8 mouse cellular contexts compared by ENCODE assay signal in the genomic region with DNA sequence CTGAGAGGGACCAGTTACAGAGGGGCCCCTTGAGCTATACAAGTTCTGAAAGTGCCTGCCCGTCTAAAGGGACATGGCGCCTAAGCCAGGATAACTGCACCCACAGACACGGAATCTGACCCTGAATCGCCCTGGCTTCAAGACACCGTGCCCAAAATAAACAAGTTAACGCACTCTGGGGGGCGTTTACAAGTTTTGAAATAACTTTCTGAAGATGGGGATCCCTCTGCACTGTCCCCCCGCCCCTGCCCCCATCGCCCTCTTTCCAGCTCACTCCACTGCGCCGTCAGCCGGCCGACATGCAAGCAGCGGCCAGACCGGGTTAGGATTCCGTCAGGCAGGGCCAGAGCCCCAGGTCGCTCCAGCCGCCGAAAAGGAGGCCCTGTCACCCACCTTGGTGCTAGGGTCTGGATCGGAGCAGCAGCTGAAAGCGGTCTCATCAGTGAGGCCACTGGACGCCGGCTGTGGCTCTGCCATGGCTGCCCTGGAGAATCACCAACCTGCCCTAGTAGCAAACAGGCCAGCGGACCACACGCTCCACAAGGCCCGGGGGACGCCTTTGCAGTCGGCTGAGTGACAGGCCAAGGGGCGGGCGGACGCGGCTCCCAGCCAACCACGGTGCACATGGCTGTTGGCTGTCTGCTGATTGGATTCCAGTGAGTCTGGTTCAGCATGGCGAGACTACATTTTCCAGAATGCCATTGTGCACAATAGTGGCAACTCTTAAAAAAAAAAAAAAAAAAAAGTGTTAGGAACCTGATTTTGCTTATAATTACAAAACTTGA. TPM values are rescaled to one million over a fixed set of nuclear protein-coding genes. Genes with fewer than 3 reads are reported as not detected.
DNase-seq lines count a peak whose midpoint lies in the region; ATAC-seq lines count a peak whose summit lies in the region.

No protein-coding gene starts in this region.

- H3K4me2 ChIP-seq in hindbrain, embryonic 16.5 days (ENCODE audit: low read length): peak overlapping the region; percentile 77

- ATAC-seq in hindbrain, embryonic 16.5 days: peak; percentile 100

- peak overlapping the region; percentile 74 for H3K4me3 ChIP-seq in hindbrain, embryonic 16.5 days (ENCODE audit: low read length)
- H3K4me3 ChIP-seq in macrophage (ENCODE audit: inconsistent target): peak overlapping the region; percentile 76

- peak; percentile 98 for DNase-seq in T-cell, adult 2 months (ENCODE audit: low spot score)
- DNase-seq in cerebellum, postnatal 4 days (ENCODE audit: low spot score in 2 of 2): peak; percentile 100
- DNase-seq in gastrocnemius, adult 18-20 months (ENCODE audit: low spot score): peak; percentile 100
- peak; percentile 100 for DNase-seq in left cerebral cortex, adult 18-20 months (ENCODE audit: low spot score in 2 of 2)
- peak; percentile 100 for DNase-seq in right cerebral cortex, adult 18-20 months
- peak; percentile 100 for DNase-seq in urinary bladder, postnatal 10 days (ENCODE audit: low spot score)

- H3K9me3 ChIP-seq in hindbrain, embryonic 16.5 days (ENCODE audit: control insufficient read depth, low read length): no peaks in the 10 kb centered on the region

- WGBS in hindbrain, embryonic 16.5 days: under 1% methylated on average over 33 of the region's 34 CpGs
- under 1% methylated on average over 32 of the region's 34 CpGs for WGBS in macrophage (ENCODE audit: missing documents)

- H3K36me3 ChIP-seq in hindbrain, embryonic 16.5 days (ENCODE audit: control insufficient read depth, insufficient read depth, low read length): no peaks in the 10 kb centered on the region
- H3K36me3 ChIP-seq in macrophage (ENCODE audit: inconsistent target): no peaks in the 10 kb centered on the region

- no peaks in the 10 kb centered on the region for H3K27me3 ChIP-seq in hindbrain, embryonic 16.5 days (replicated peaks; ENCODE audit: control insufficient read depth, insufficient read depth, low read length)

- H3K27ac ChIP-seq in hindbrain, embryonic 16.5 days (ENCODE audit: low read depth, low read length): peak overlapping the region; percentile 87
- H3K27ac ChIP-seq in macrophage: peak overlapping the region; percentile 29

- peaks cover 7% of the 10 kb centered on the region; the same call in 1 of the 2 replicates for H3K79me2 ChIP-seq in macrophage (ENCODE audit: inconsistent target)

- peaks cover 14% of the 10 kb centered on the region for H3K4me1 ChIP-seq in hindbrain, embryonic 16.5 days (ENCODE audit: control insufficient read depth, insufficient read depth, low read depth, low read length)

- H3K9ac ChIP-seq in hindbrain, embryonic 16.5 days (ENCODE audit: low read depth, low read length): peak overlapping the region; percentile 87

RNA-seq across cellular contexts. Expression of gene Dnah8, which starts 11.9 kb away (rescaled TPM):
- under 1 TPM; 0.02 to 0.19 TPM for total RNA-seq in gastrocnemius, adult 18-20 months (2021)
- 1.7 and 2.4 TPM in 2 replicates for polyA plus RNA-seq in hindbrain, embryonic 16.5 days (2015; fragmentation: Nextera tagmentation; extraction: Ambion mirVana)
- 1 to 10 TPM in 1 of 2 experiments, under 1 TPM in 1; 0.46 to 1.6 TPM for total RNA-seq in left cerebral cortex, adult 18-20 months (2021)
- total RNA-seq in macrophage (2018; cell fraction: chromatin; rRNA removed): 1 to 10 TPM in 2 of 26 experiments, under 1 TPM in 9, not detected in 15; 0.04 to 1.7 (median 0.46) TPM
- total RNA-seq in macrophage (2018; cell fraction: cytosol; rRNA removed): under 1 TPM in 16 of 26 experiments, not detected in 10; under 0.01 to 0.31 (median 0.05) TPM
- total RNA-seq in macrophage (2018; cell fraction: nucleus; rRNA removed): 1 to 10 TPM in 2 of 26 experiments, under 1 TPM in 16, not detected in 8; 0.04 to 1.6 (median 0.50) TPM
- 0.10 TPM in 1 of 3 replicates, not detected in the others for polyA plus RNA-seq in macrophage (2018)

RNA-seq across cellular contexts. Expression of gene Glo1, which starts 14.4 kb away (rescaled TPM):
- 100 to 1,000 TPM; 161 to 164 TPM for total RNA-seq in gastrocnemius, adult 18-20 months (2021)
- polyA plus RNA-seq in hindbrain, embryonic 16.5 days (2015; fragmentation: Nextera tagmentation; extraction: Ambion mirVana): 170 and 172 TPM in 2 replicates
- total RNA-seq in left cerebral cortex, adult 18-20 months (2021): 100 to 1,000 TPM; 155 to 156 TPM
- 10 to 100 TPM in 11 of 26 experiments, 1 to 10 TPM in 15; 3.2 to 26.9 (median 9.0) TPM for total RNA-seq in macrophage (2018; cell fraction: chromatin; rRNA removed)
- total RNA-seq in macrophage (2018; cell fraction: cytosol; rRNA removed): 10 to 100 TPM; 29.7 to 58.4 (median 43.1) TPM
- 10 to 100 TPM in 21 of 26 experiments, 1 to 10 TPM in 5; 8.1 to 30.2 (median 12.6) TPM for total RNA-seq in macrophage (2018; cell fraction: nucleus; rRNA removed)
- polyA plus RNA-seq in macrophage (2018): 39.2 to 79.1 TPM (median 53.0 TPM) in 3 replicates

RNA-seq across cellular contexts. Expression of gene Btbd9, which starts 36.0 kb away (rescaled TPM):
- total RNA-seq in gastrocnemius, adult 18-20 months (2021): 10 to 100 TPM; 11.5 to 15.2 TPM
- polyA plus RNA-seq in hindbrain, embryonic 16.5 days (2015; fragmentation: Nextera tagmentation; extraction: Ambion mirVana): 135 TPM in 2 replicates
- 100 to 1,000 TPM; 100 to 101 TPM for total RNA-seq in left cerebral cortex, adult 18-20 months (2021)
- 100 to 1,000 TPM; 124 to 228 (median 182) TPM for total RNA-seq in macrophage (2018; cell fraction: chromatin; rRNA removed)
- total RNA-seq in macrophage (2018; cell fraction: cytosol; rRNA removed): 10 to 100 TPM; 17.3 to 29.9 (median 21.8) TPM
- total RNA-seq in macrophage (2018; cell fraction: nucleus; rRNA removed): 100 to 1,000 TPM in 17 of 26 experiments, 10 to 100 TPM in 9; 49.4 to 229 (median 108) TPM
- 12.8 to 18.8 TPM (median 16.9 TPM) in 3 replicates for polyA plus RNA-seq in macrophage (2018)

Comparison
In these comparisons a context has a peak if more than half of its experiments do, and no peak if none do; other contexts are left out.
1. Peak in every context shown above with its lines: DNase-seq, ATAC-seq, H3K4me3 ChIP-seq and H3K27ac ChIP-seq.
2. RNA of gene Btbd9, which starts 36.0 kb away (total RNA-seq): 100 to 101 TPM in left cerebral cortex, adult 18-20 months; 11.5 to 15.2 TPM in gastrocnemius, adult 18-20 months; every median in the first group is over 4 times any median in the second.